Mouse (Mus musculus): ENCODE measurements around the gene Pars2.

DNA sequence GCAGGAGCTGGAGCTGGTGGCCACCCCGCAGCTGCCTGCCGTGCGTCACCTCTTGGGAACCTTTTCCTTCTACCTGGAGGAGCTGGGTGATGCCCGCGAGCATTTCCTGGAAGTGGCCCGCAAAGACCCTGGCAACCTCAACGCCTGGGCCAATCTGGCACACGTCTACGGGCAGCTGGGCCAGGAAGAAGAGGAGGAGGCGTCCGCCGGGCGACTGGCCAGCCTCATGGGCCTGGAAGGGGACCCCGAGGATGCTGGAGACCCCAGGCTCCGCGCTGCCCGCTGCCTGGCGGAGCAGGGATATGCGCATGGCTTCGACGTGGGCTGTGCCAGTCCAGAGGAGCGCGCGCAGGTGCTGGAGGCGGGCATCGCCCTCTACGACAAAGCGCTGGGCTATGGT is 28.2 kb upstream of the Pars2 start:
- TF ChIP-seq CTCF (IDR thresholded peaks at IDR 0.05; ENCODE audit: borderline replicate concordance, extremely low read depth, insufficient read depth, insufficient read length) (no peak), POLR2A (IDR thresholded peaks at IDR 0.05; ENCODE audit: borderline replicate concordance, extremely low read depth, insufficient read depth, insufficient read length, poor library complexity, severe bottlenecking) (no peak)

Measured in brain, embryonic 14.5 days (tissue).